Mouse (Mus musculus) kidney, adult 2 months (tissue): ENCODE results near the gene 4931428L18Rik. TPM values are rescaled to one million over a fixed set of nuclear protein-coding genes. Genes with fewer than 3 reads are reported as not detected.

ENCODE experiments used
- DNase-seq: peaks from one replicate; pipeline ENCODE4 v3.0.0; 2021
- H3K27ac ChIP-seq: fragments of 200-500 bp; 2 replicates; pipeline ENCODE4 v1.5.1; 2012; ENCODE audit warnings: low read depth, low read length, control low read depth, inconsistent platforms; ENCODE audit not compliant: insufficient read depth
- H3K27me3 ChIP-seq: fragments of 200-500 bp; replicated peaks from 2 replicates; pipeline ENCODE4 v1.6.1; 2012; ENCODE audit warnings: mild to moderate bottlenecking, moderate library complexity, low read length, inconsistent platforms; ENCODE audit not compliant: control insufficient read depth, insufficient read depth
- H3K36me3 ChIP-seq: fragments of 200-500 bp; 2 replicates; pipeline ENCODE4 v1.6.1; 2012; ENCODE audit warnings: mild to moderate bottlenecking, moderate library complexity, low read length, inconsistent platforms; ENCODE audit not compliant: control insufficient read depth, insufficient read depth
- H3K4me1 ChIP-seq: fragments of 200-500 bp; 2 replicates; pipeline ENCODE4 v1.6.1; 2011; ENCODE audit warnings: low read length; ENCODE audit not compliant: control insufficient read depth, insufficient read depth
- H3K4me3 ChIP-seq: fragments of 200-500 bp; 2 replicates; pipeline ENCODE4 v1.5.1; 2011; ENCODE audit warnings: mild to moderate bottlenecking, low read depth, low read length, control low read depth; ENCODE audit not compliant: insufficient read depth
- CTCF ChIP-seq: fragments of 200-500 bp; conservative IDR thresholded peaks from 2 replicates; pipeline ENCODE4 v1.5.1; 2011; ENCODE audit warnings: low read depth, mild to moderate bottlenecking, control low read depth, low read length, moderate library complexity, mixed read lengths; ENCODE audit not compliant: insufficient read depth, insufficient read length
- POLR2A ChIP-seq: fragments of 200-500 bp; IDR thresholded peaks from one replicate; pipeline ENCODE4 v1.6.1; 2011; ENCODE audit warnings: low read depth, low read length, control low read depth
- WGBS: fragments of 180-500 bp; shearing (Covaris S2); methylation state at CpG from one replicate; pipeline ENCODE4 v1.1.7; 2018; 5-methylcytosine and 5-hydroxymethylcytosine counted together
- polyA plus RNA-seq: library from polyadenylated mRNA; depleted of rRNA; stranded (reverse); fragments of >200 nt; gene quantifications from 2 replicates; pipeline ENCODE4 v1.2.3, GENCODE M21; 2012

Gene 4931428L18Rik
- polyA plus RNA-seq, 1 experiment: not detected

DNA sequence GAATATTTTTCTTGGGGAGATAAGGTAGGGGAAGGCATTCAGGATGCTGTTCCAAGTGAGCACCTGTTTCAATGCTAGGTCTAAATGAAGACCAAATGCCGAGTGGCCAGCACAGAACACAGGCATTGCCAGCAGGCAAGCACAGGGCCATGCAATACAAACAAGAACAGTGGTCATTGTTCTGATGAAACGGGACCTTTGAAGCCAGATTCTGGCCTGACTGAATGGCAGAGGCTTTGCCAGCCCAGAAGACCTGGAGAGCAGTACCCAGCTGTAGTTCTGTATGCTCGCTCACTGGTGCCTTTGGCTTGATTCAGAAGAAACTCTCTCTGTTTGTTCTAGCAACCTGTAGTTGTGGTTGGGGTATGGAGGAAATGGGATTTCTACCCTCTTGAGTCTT lies 47.1 kb downstream of the 4931428L18Rik start:
- Histone ChIP-seq H3K27me3 (no peaks in the 10 kb centered on the region), H3K36me3 (no peaks in the 10 kb centered on the region), H3K27ac (no peak overlapping the region), H3K4me1 (no peaks in the 10 kb centered on the region), H3K4me3 (no peak overlapping the region)
- TF ChIP-seq POLR2A (no peak), CTCF (no peak)
- WGBS: 81% methylated on average over 3 of the region's 3 CpGs
- no peak for DNase-seq

DNA sequence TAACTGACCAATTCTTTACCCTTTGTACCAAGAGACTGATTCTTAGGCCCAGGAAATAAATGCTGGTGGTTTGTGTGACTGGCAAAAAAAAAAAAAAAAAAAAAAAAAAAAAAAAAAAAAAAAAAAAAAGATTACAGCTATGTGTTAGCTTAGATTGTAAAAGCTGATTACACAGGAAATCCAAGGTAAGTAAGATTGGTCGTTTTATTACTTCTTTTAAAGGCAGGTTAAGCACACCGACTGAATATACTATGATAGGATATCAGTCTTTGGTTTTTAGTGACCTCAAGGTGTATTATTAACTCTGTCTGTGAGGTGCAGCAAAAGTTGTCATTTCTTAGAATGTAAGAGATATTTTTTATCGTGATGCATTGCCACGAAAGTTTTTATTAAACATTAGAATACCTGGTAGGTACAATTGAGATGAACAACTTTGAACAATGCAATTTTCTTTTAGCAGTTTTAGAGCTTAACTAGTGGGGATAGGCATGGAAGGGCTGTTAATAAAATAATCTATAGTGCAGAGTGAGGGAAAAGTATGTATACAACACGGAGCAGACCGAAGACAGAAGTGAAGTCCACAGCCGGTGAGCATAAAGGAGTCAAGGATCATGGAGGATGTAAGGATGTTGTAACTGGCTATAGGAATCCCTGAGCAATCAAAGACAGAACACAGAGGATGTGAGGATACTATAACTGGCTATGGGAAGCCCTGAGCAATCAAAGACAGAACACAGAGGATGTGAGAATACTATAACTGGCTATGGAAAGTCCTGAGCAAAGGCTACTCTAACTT lies 57.0 kb downstream of the 4931428L18Rik start:
- no peak for TF ChIP-seq CTCF
- no peak for TF ChIP-seq POLR2A
- H3K4me1 ChIP-seq: no peaks in the 10 kb centered on the region
- no peak overlapping the region for H3K27ac ChIP-seq
- 79% methylated on average over 7 of the region's 7 CpGs for WGBS
- H3K4me3 ChIP-seq: no peak overlapping the region
- no peaks in the 10 kb centered on the region for H3K36me3 ChIP-seq
- no peaks in the 10 kb centered on the region for H3K27me3 ChIP-seq
- DNase-seq: no peak

DNA sequence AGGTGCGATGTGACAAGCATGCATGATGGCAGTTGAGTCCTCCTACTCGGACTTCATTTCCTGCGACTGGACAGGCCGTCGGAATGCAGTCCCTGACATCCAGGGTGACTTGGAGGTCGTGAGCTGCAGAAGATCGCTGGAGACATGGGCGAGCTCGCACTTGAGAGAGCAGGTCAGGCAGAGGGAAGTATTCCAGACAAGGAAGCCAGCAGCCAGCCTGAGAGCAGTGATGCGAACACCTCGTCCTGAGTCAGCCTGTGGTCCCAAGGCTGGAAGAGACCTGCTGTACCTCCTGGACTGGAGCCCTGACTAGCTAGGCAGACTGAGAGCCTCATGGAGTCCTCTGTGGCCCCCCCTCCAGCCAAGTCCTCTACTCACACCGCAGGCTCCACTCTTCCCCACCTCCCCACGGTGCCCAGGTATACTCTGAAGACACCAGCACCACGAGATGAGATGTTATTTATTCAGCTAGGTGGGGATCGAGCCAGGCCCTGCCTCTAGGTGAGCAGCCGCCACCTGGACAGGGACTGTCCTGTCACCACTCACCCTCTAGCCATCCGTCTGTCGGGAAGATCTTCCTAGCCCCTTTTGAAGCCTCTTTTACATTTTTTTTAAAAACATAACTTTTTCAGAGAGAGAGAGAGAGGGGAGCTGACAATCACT lies 57.8 kb downstream of the 4931428L18Rik start:
- no peaks in the 10 kb centered on the region for H3K4me1 ChIP-seq
- 45% methylated on average over 18 of the region's 18 CpGs for WGBS
- TF ChIP-seq CTCF: no peak
- TF ChIP-seq POLR2A: no peak
- no peak overlapping the region for H3K27ac ChIP-seq
- H3K4me3 ChIP-seq: no peak overlapping the region
- H3K36me3 ChIP-seq: no peaks in the 10 kb centered on the region
- no peak for DNase-seq
- H3K27me3 ChIP-seq: no peaks in the 10 kb centered on the region

DNA sequence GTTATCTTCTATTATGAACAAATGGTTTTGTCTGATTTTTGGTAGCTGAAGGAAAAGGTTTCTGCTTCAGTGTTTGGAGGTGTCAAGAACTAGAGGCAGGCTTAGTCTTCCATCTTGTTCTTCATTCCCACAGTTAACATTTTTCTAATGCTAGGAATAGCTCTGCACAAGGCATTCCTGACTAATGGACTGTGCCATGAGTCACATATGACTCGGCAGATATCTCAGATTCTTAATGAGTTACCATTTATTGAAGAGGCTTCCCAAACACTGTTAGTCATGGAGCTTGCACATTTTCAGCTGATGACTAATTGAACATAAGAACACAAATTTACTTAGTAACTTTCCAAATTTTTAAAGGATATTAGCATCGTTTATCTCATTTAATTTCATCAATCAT lies 65.6 kb downstream of the 4931428L18Rik start:
- Histone ChIP-seq H3K4me3 (no peak overlapping the region), H3K27me3 (no peaks in the 10 kb centered on the region), H3K4me1 (no peaks in the 10 kb centered on the region), H3K36me3 (no peaks in the 10 kb centered on the region), H3K27ac (no peak overlapping the region)
- DNase-seq: peak; percentile 47
- WGBS: 35% methylated on average over 2 of the region's 2 CpGs
- TF ChIP-seq CTCF (no peak), POLR2A (no peak)

DNA sequence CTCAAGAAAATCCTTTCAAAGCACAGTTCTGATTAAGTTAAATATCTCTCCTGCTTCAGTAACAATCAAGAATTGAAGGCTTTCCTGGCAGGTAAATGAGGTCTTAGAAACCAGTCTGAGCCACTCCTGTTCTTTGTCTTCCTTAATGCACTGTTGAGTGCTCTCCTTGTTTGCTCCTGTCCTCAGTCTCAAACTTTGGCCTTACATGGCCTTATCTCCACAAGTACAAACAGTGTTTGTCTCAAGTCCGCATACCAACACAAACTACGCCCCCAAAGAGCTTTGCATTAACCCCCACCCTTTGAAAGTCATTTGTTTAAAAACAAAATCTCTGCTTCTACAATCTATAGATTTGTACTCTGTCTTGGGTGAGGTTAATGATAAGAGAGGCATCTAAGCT lies 66.3 kb downstream of the 4931428L18Rik start:
- Histone ChIP-seq H3K27ac (no peak overlapping the region), H3K36me3 (no peaks in the 10 kb centered on the region), H3K27me3 (no peaks in the 10 kb centered on the region), H3K4me1 (no peaks in the 10 kb centered on the region), H3K4me3 (no peak overlapping the region)
- WGBS: 86% methylated on average over 2 of the region's 2 CpGs
- TF ChIP-seq CTCF: no peak
- TF ChIP-seq POLR2A: no peak
- no peak for DNase-seq

DNA sequence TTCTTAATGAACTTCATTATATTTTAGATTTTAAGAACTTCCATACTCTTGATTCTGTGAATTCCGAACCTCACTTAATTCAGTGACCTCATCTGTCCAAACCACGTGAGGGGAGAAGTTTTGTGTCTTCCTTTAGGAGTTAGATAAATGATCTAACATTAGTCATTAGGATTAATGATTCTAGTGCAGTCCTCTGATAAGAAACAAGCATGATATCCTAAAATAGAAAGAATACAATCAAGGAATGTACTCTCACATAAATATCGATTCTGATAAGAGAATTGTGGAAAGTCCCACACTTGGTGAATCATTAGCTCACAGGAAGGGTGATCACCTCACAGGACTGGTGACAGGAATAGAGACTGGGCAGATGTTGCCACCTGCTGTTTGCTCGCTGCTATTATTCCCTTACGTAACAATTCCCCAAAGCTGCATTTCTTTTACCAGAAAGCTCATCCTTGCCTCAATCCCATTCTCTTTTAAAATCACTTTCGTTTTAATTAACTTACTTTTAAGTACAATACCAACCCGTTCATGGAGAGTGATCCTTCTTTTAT lies 68.6 kb downstream of the 4931428L18Rik start:
- H3K4me3 ChIP-seq: no peak overlapping the region
- no peak for TF ChIP-seq POLR2A
- TF ChIP-seq CTCF: peak; percentile 90
- H3K27ac ChIP-seq: no peak overlapping the region
- no peaks in the 10 kb centered on the region for H3K4me1 ChIP-seq
- DNase-seq: peak; percentile 80
- H3K27me3 ChIP-seq: no peaks in the 10 kb centered on the region
- WGBS: 5% methylated on average over 7 of the region's 7 CpGs
- H3K36me3 ChIP-seq: no peaks in the 10 kb centered on the region

DNA sequence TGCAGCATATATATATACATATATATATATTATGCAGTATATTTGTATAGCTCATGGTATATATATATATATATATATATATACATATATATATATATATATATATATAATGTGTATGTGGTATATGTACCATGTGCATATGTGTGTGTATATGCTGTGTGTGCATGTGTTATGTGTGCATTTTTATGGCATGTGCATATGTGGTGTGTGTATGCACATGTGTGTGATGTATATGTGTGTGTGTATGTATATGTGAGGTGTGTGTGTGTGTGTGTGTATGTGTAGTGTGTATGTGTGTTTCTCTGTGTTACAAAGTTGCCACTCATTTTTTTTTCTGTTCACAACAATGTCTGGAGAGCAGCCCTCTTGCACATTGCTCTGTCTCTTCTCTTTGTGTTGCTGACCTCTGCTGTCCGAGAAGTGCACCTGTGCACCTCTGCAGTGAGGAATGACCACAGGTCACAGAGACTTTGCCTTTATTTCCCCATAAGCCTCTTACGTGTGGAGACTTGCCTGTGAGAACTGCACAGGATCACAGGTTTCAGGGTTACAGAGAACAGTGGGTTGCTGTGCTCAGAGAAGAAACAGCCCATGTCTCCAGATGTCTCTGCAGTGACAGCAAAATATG lies 69.6 kb downstream of the 4931428L18Rik start:
- peak; percentile 15 for DNase-seq

More for the DNA sequence above, 69.6 kb downstream of the 4931428L18Rik start:
- H3K4me3 ChIP-seq: no peak overlapping the region
- no peaks in the 10 kb centered on the region for H3K4me1 ChIP-seq
- WGBS: 33% methylated on average over 2 of the region's 2 CpGs
- H3K27ac ChIP-seq: no peak overlapping the region
- no peaks in the 10 kb centered on the region for H3K36me3 ChIP-seq
- H3K27me3 ChIP-seq: no peaks in the 10 kb centered on the region
- TF ChIP-seq POLR2A: no peak
- peak; percentile 72 for TF ChIP-seq CTCF
